Mouse (Mus musculus): ENCODE measurements around the gene Spata20. TPM values are rescaled to one million over a fixed set of nuclear protein-coding genes. Genes with fewer than 3 reads are reported as not detected.

The Spata20 gene
- 1 to 10 TPM in 1 of 4 experiments, under 1 TPM in 1, not detected in 2; 0.35 to 1.4 TPM for total RNA-seq (2022)

GRCm38 (mm10) chr11:94486001-94486400 is at the start of gene Spata20:
Spata20 (minus strand) TSS chr11:94486179.
- DNase-seq (ENCODE audit: low spot score in 2 of 2) = peak; percentile 57 to 97

GRCm38 (mm10) chr11:94533171-94533570 is 47.2 kb upstream of the Spata20 start:
- peak in 1 of 2 experiments; percentile 58 for DNase-seq (ENCODE audit: low spot score in 2 of 2)

- DNase-seq (ENCODE audit: low spot score in 2 of 2) = no peak
Measured at GRCm38 (mm10) chr11:94528879-94529278, 42.9 kb upstream of the Spata20 start.

- DNase-seq (ENCODE audit: low spot score in 2 of 2) = no peak
Measured at GRCm38 (mm10) chr11:94526171-94526879, 40.3 kb upstream of the Spata20 start.

- peak; percentile 34 to 63 for DNase-seq (ENCODE audit: low spot score in 2 of 2)
Measured at GRCm38 (mm10) chr11:94521219-94521843, 35.4 kb upstream of the Spata20 start, which contains the start of gene Mycbpap. Mycbpap (minus strand) TSS chr11:94521742.

GRCm38 (mm10) chr11:94513452-94513851 is 27.5 kb upstream of the Spata20 start:
- DNase-seq (ENCODE audit: low spot score in 2 of 2) = no peak

GRCm38 (mm10) chr11:94508976-94509375 is 23.0 kb upstream of the Spata20 start:
- no peak for DNase-seq (ENCODE audit: low spot score in 2 of 2)

- no peak for DNase-seq (ENCODE audit: low spot score in 2 of 2)
Measured at GRCm38 (mm10) chr11:94501482-94501881, 15.5 kb upstream of the Spata20 start.

GRCm38 (mm10) chr11:94500362-94500761 is 14.4 kb upstream of the Spata20 start:
- DNase-seq (ENCODE audit: low spot score in 2 of 2) = no peak

GRCm38 (mm10) chr11:94499661-94500152 is 13.7 kb upstream of the Spata20 start, which contains the start of gene Epn3:
Epn3 (minus strand) TSS chr11:94499974.
- no peak for DNase-seq (ENCODE audit: low spot score in 2 of 2)

GRCm38 (mm10) chr11:94499035-94499434 is 13.1 kb upstream of the Spata20 start:
- DNase-seq (ENCODE audit: low spot score in 2 of 2) = no peak

GRCm38 (mm10) chr11:94498093-94498996 is 12.4 kb upstream of the Spata20 start:
- peak; percentile 19 to 46 for DNase-seq (ENCODE audit: low spot score in 2 of 2)

- no peak for DNase-seq (ENCODE audit: low spot score in 2 of 2)
Measured at GRCm38 (mm10) chr11:94495415-94495814, 9.4 kb upstream of the Spata20 start.

GRCm38 (mm10) chr11:94491749-94492099 is 5.7 kb upstream of the Spata20 start:
- no peak for DNase-seq (ENCODE audit: low spot score in 2 of 2)

GRCm38 (mm10) chr11:94491035-94491748 is 5.2 kb upstream of the Spata20 start:
- peak in 1 of 2 experiments; percentile 46 for DNase-seq (ENCODE audit: low spot score in 2 of 2)

- DNase-seq (ENCODE audit: low spot score in 2 of 2) = no peak
Measured at GRCm38 (mm10) chr11:94489745-94490144, 3.8 kb upstream of the Spata20 start.

- no peak for DNase-seq (ENCODE audit: low spot score in 2 of 2)
Measured at GRCm38 (mm10) chr11:94488767-94489533, 3.0 kb upstream of the Spata20 start.

- no peak for DNase-seq (ENCODE audit: low spot score in 2 of 2)
Measured at GRCm38 (mm10) chr11:94485223-94485622, 756 bp downstream of the Spata20 start.

GRCm38 (mm10) chr11:94484636-94485035 is 1.3 kb downstream of the Spata20 start:
- no peak for DNase-seq (ENCODE audit: low spot score in 2 of 2)

GRCm38 (mm10) chr11:94483921-94484320 is 2.1 kb downstream of the Spata20 start:
- no peak for DNase-seq (ENCODE audit: low spot score in 2 of 2)
